Mouse (Mus musculus) heart, embryonic 14.5 days (tissue): ENCODE measurements at regions not wholly inside any gene's neighbourhood (a gene's known extent, or its start where the extent isn't known, plus 50 kb on each side); places are given as distances from the start of the nearest gene placed in this dataset. TPM values are rescaled to one million over a fixed set of nuclear protein-coding genes. Genes with fewer than 3 reads are reported as not detected.

Experiments
- ATAC-seq: fragments of 200-750 bp; cut with Nextera tagmentation; 2 replicates; pipeline ENCODE4 v1.8.0; 2017; ENCODE audit warnings: low read depth, moderate TSS enrichment; ENCODE audit not compliant: insufficient number of reproducible peaks, insufficient read depth, low FRiP score
- H3K27ac ChIP-seq, 2 experiments: fragments of 200-500 bp in 1 of 2; fragments of 300-500 bp in 1 of 2; sonication (generic) in 1 of 2; replicated peaks in 1 of 2; 2 replicates each; pipeline ENCODE4 v1.5.1; 2012 to 2014; ENCODE audit warnings: low read depth in 2 of 2, low read length in 2 of 2, control low read depth in 1 of 2, mild to moderate bottlenecking in 1 of 2, mixed read lengths in 1 of 2; ENCODE audit not compliant: control insufficient read depth in 1 of 2, insufficient read depth in 1 of 2
- H3K27me3 ChIP-seq: fragments of 300-500 bp; sonication (generic); 2 replicates; pipeline ENCODE4 v1.6.1; 2014; ENCODE audit warnings: mild to moderate bottlenecking, low read length, control low read depth; ENCODE audit not compliant: control insufficient read depth, insufficient read depth
- H3K36me3 ChIP-seq: fragments of 300-500 bp; sonication (generic); 2 replicates; pipeline ENCODE4 v1.6.1; 2014; ENCODE audit warnings: mild to moderate bottlenecking, control low read depth, low read length, mixed read lengths; ENCODE audit not compliant: control insufficient read depth, insufficient read depth
- H3K4me1 ChIP-seq, 2 experiments: fragments of 200-500 bp in 1 of 2; fragments of 300-500 bp in 1 of 2; sonication (generic) in 1 of 2; 2 replicates each; pipeline ENCODE4 v1.6.1; 2012 to 2014; ENCODE audit warnings: low read length in 2 of 2, control low read depth in 1 of 2, mixed read lengths in 1 of 2; ENCODE audit not compliant: control insufficient read depth in 2 of 2, insufficient read depth in 2 of 2
- H3K4me2 ChIP-seq: fragments of 300-500 bp; sonication (generic); 2 replicates; pipeline ENCODE4 v1.6.1; 2014; ENCODE audit warnings: mild to moderate bottlenecking, low read length
- H3K4me3 ChIP-seq, 2 experiments: fragments of 200-500 bp in 1 of 2; fragments of 300-500 bp in 1 of 2; sonication (generic) in 1 of 2; 2 replicates each; pipeline ENCODE4 v1.5.1; 2012 to 2014; ENCODE audit warnings: low read length in 2 of 2, mild to moderate bottlenecking in 2 of 2, control low read depth in 1 of 2, low read depth in 1 of 2, moderate library complexity in 1 of 2; ENCODE audit not compliant: control insufficient read depth in 1 of 2, insufficient read depth in 1 of 2
- H3K9ac ChIP-seq: fragments of 300-500 bp; sonication (generic); 2 replicates; pipeline ENCODE4 v1.6.1; 2014; ENCODE audit warnings: mild to moderate bottlenecking, low read length
- H3K9me3 ChIP-seq: fragments of 300-500 bp; sonication (generic); 2 replicates; pipeline ENCODE4 v1.6.1; 2016; ENCODE audit warnings: low read length, control low read depth; ENCODE audit not compliant: control insufficient read depth
- WGBS: fragments of 180-500 bp; shearing (Covaris S2); extraction: QIAGEN DNeasy Blood & Tissue Kit; methylation state at CpG from one replicate; pipeline ENCODE4 v1.1.7; 2014; 5-methylcytosine and 5-hydroxymethylcytosine counted together
- microRNA-seq: library from miRNA; unstranded; fragments of <30 nt; microRNA quantifications from one replicate; pipeline ENCODE4, GENCODE M21; 2016

GRCm38 (mm10) chr1:144883633-144884032 lies 108.4 kb upstream of the Rgs18 start:
- Histone ChIP-seq H3K9me3 (no peaks in the 10 kb centered on the region), H3K27ac (no peak overlapping the region), H3K36me3 (no peaks in the 10 kb centered on the region), H3K4me3 (no peak overlapping the region), H3K9ac (no peak overlapping the region), H3K27me3 (no peaks in the 10 kb centered on the region), H3K4me2 (no peak overlapping the region), H3K4me1 (no peaks in the 10 kb centered on the region)
- no peak for ATAC-seq
- WGBS, result 74% methylated on average over 2 of the region's 2 CpGs

GRCm38 (mm10) chr1:144862133-144862532 lies 86.9 kb upstream of the Rgs18 start:
- WGBS, result 78% methylated on average over 1 of the region's 1 CpGs

More at GRCm38 (mm10) chr1:144862133-144862532, 86.9 kb upstream of the Rgs18 start:
- Histone ChIP-seq H3K27ac (no peak overlapping the region), H3K9ac (no peak overlapping the region), H3K9me3 (no peaks in the 10 kb centered on the region), H3K4me1 (no peaks in the 10 kb centered on the region), H3K4me3 (no peak overlapping the region), H3K27me3 (no peaks in the 10 kb centered on the region), H3K4me2 (no peak overlapping the region), H3K36me3 (no peaks in the 10 kb centered on the region)
- ATAC-seq, result no peak

Small RNA genes lying in the stretch of these regions (microRNA-seq; reads per million reads assigned to microRNA genes)
- not detected for gene Gm25708
